Mouse (Mus musculus) lung, embryonic 16.5 days (tissue): ENCODE data around the gene Lypd6b. TPM values are rescaled to one million over a fixed set of nuclear protein-coding genes. Genes with fewer than 3 reads are reported as not detected.

ENCODE experiments used
- ATAC-seq: fragments of 200-750 bp; cut with Nextera tagmentation; 2 replicates; pipeline ENCODE4 v1.8.0; 2017; ENCODE audit warnings: low read depth, mild to moderate bottlenecking, moderate library complexity
- H3K27ac ChIP-seq: fragments of 300-500 bp; sonication (generic); 2 replicates; pipeline ENCODE4 v1.5.1; 2014; ENCODE audit warnings: mild to moderate bottlenecking, control low read depth, low read length
- H3K27me3 ChIP-seq: fragments of 300-500 bp; sonication (generic); 2 replicates; pipeline ENCODE4 v1.6.1; 2014; ENCODE audit warnings: low read depth, low read length, mixed read lengths; ENCODE audit not compliant: control insufficient read depth, insufficient read depth
- H3K36me3 ChIP-seq: fragments of 300-500 bp; sonication (generic); 2 replicates; pipeline ENCODE4 v1.6.1; 2014; ENCODE audit warnings: low read length; ENCODE audit not compliant: control insufficient read depth, insufficient read depth
- H3K4me1 ChIP-seq: fragments of 300-500 bp; sonication (generic); replicated peaks from 2 replicates; pipeline ENCODE4 v1.6.1; 2014; ENCODE audit warnings: low read length, mixed read lengths; ENCODE audit not compliant: control insufficient read depth, insufficient read depth
- H3K4me2 ChIP-seq: fragments of 300-500 bp; sonication (generic); 2 replicates; pipeline ENCODE4 v1.6.1; 2014; ENCODE audit warnings: low read depth, low read length, control low read depth
- H3K4me3 ChIP-seq: fragments of 300-500 bp; sonication (generic); 2 replicates; pipeline ENCODE4 v1.5.1; 2014; ENCODE audit warnings: mild to moderate bottlenecking, low read length, control low read depth
- H3K9ac ChIP-seq: fragments of 300-500 bp; sonication (generic); 2 replicates; pipeline ENCODE4 v1.6.1; 2014; ENCODE audit warnings: low read length, control low read depth
- H3K9me3 ChIP-seq: fragments of 300-500 bp; sonication (generic); 2 replicates; pipeline ENCODE4 v1.6.1; 2016; ENCODE audit warnings: low read length; ENCODE audit not compliant: control insufficient read depth
- WGBS: fragments of 180-500 bp; shearing (Covaris S2); extraction: QIAGEN DNeasy Blood & Tissue Kit; methylation state at CpG from one replicate; pipeline ENCODE4 v1.1.7; 2014; 5-methylcytosine and 5-hydroxymethylcytosine counted together
- polyA plus RNA-seq: library from polyadenylated mRNA; unstranded; fragments of >200 nt; fragmentation: Nextera tagmentation; extraction: Ambion mirVana; gene quantifications from 2 replicates; pipeline ENCODE4 v1.2.1, GENCODE M21; 2015

The Lypd6b gene
- polyA plus RNA-seq, 1 experiment from 2014 or later: 2.2 TPM

GRCm38 (mm10) chr2:49952632-49953293 is 165.3 kb downstream of the Lypd6b start:
- H3K27ac ChIP-seq: no peak overlapping the region
- no peaks in the 10 kb centered on the region for H3K9me3 ChIP-seq
- H3K36me3 ChIP-seq: no peaks in the 10 kb centered on the region
- no peak for ATAC-seq
- H3K9ac ChIP-seq: no peak overlapping the region
- H3K27me3 ChIP-seq: no peaks in the 10 kb centered on the region
- 55% methylated on average over 6 of the region's 6 CpGs for WGBS
- H3K4me2 ChIP-seq: no peak overlapping the region
- no peaks in the 10 kb centered on the region for H3K4me1 ChIP-seq
- H3K4me3 ChIP-seq: no peak overlapping the region

GRCm38 (mm10) chr2:49957449-49957848 is 170.0 kb downstream of the Lypd6b start:
- H3K27ac ChIP-seq: no peak overlapping the region
- no peaks in the 10 kb centered on the region for H3K27me3 ChIP-seq
- no peaks in the 10 kb centered on the region for H3K4me1 ChIP-seq
- ATAC-seq: no peak
- H3K9ac ChIP-seq: no peak overlapping the region
- H3K9me3 ChIP-seq: no peaks in the 10 kb centered on the region
- H3K4me2 ChIP-seq: no peak overlapping the region
- 47% methylated on average over 2 of the region's 2 CpGs for WGBS
- no peaks in the 10 kb centered on the region for H3K36me3 ChIP-seq
- no peak overlapping the region for H3K4me3 ChIP-seq

GRCm38 (mm10) chr2:49961991-49962390 is 174.5 kb downstream of the Lypd6b start:
- H3K27ac ChIP-seq: no peak overlapping the region
- WGBS: 79% methylated on average over 2 of the region's 2 CpGs
- H3K4me1 ChIP-seq: no peaks in the 10 kb centered on the region
- H3K27me3 ChIP-seq: no peaks in the 10 kb centered on the region
- no peaks in the 10 kb centered on the region for H3K9me3 ChIP-seq
- H3K9ac ChIP-seq: no peak overlapping the region
- no peak overlapping the region for H3K4me3 ChIP-seq
- no peak for ATAC-seq
- H3K4me2 ChIP-seq: no peak overlapping the region
- H3K36me3 ChIP-seq: no peaks in the 10 kb centered on the region

- Histone ChIP-seq H3K36me3 (no peaks in the 10 kb centered on the region), H3K27ac (no peak overlapping the region), H3K9me3 (no peaks in the 10 kb centered on the region), H3K9ac (no peak overlapping the region), H3K4me1 (no peaks in the 10 kb centered on the region), H3K4me3 (no peak overlapping the region), H3K4me2 (no peak overlapping the region), H3K27me3 (no peaks in the 10 kb centered on the region)
- 63% methylated on average over 3 of the region's 3 CpGs for WGBS
- ATAC-seq: no peak
Measured at GRCm38 (mm10) chr2:49964899-49965298, 177.4 kb downstream of the Lypd6b start.

GRCm38 (mm10) chr2:49967748-49968147 is 180.3 kb downstream of the Lypd6b start:
- Histone ChIP-seq H3K9me3 (no peaks in the 10 kb centered on the region), H3K9ac (no peak overlapping the region), H3K4me3 (no peak overlapping the region), H3K27me3 (no peaks in the 10 kb centered on the region), H3K4me1 (no peaks in the 10 kb centered on the region), H3K4me2 (no peak overlapping the region), H3K27ac (no peak overlapping the region), H3K36me3 (no peaks in the 10 kb centered on the region)
- 51% methylated on average over 3 of the region's 3 CpGs for WGBS
- no peak for ATAC-seq

GRCm38 (mm10) chr2:49970990-49971389 is 183.5 kb downstream of the Lypd6b start:
- no peak overlapping the region for H3K27ac ChIP-seq
- H3K4me2 ChIP-seq: no peak overlapping the region
- 92% methylated on average over 3 of the region's 3 CpGs for WGBS
- no peak overlapping the region for H3K4me3 ChIP-seq
- H3K4me1 ChIP-seq: no peaks in the 10 kb centered on the region
- ATAC-seq: no peak
- no peaks in the 10 kb centered on the region for H3K9me3 ChIP-seq
- no peaks in the 10 kb centered on the region for H3K27me3 ChIP-seq
- no peaks in the 10 kb centered on the region for H3K36me3 ChIP-seq
- no peak overlapping the region for H3K9ac ChIP-seq

GRCm38 (mm10) chr2:49978606-49979005 is 191.1 kb downstream of the Lypd6b start:
- Histone ChIP-seq H3K4me1 (no peaks in the 10 kb centered on the region), H3K4me2 (no peak overlapping the region), H3K36me3 (no peaks in the 10 kb centered on the region), H3K9ac (no peak overlapping the region), H3K4me3 (no peak overlapping the region), H3K27ac (no peak overlapping the region), H3K9me3 (no peaks in the 10 kb centered on the region), H3K27me3 (no peaks in the 10 kb centered on the region)
- ATAC-seq: no peak
- 61% methylated on average over 10 of the region's 10 CpGs for WGBS

GRCm38 (mm10) chr2:49979991-49980390 is 192.5 kb downstream of the Lypd6b start:
- Histone ChIP-seq H3K27me3 (no peaks in the 10 kb centered on the region), H3K9ac (no peak overlapping the region), H3K4me1 (no peaks in the 10 kb centered on the region), H3K4me2 (no peak overlapping the region), H3K9me3 (no peaks in the 10 kb centered on the region), H3K4me3 (no peak overlapping the region), H3K27ac (no peak overlapping the region), H3K36me3 (no peaks in the 10 kb centered on the region)
- 87% methylated on average over 3 of the region's 3 CpGs for WGBS
- no peak for ATAC-seq

GRCm38 (mm10) chr2:49983021-49983420 is 195.5 kb downstream of the Lypd6b start:
- 64% methylated on average over 5 of the region's 5 CpGs for WGBS
- Histone ChIP-seq H3K27ac (no peak overlapping the region), H3K36me3 (no peaks in the 10 kb centered on the region), H3K9ac (no peak overlapping the region), H3K9me3 (no peaks in the 10 kb centered on the region), H3K27me3 (no peaks in the 10 kb centered on the region), H3K4me3 (no peak overlapping the region), H3K4me1 (no peaks in the 10 kb centered on the region), H3K4me2 (no peak overlapping the region)
- ATAC-seq: no peak

GRCm38 (mm10) chr2:49984780-49985179 is 197.3 kb downstream of the Lypd6b start:
- H3K27me3 ChIP-seq: no peaks in the 10 kb centered on the region
- WGBS: 34% methylated on average over 3 of the region's 3 CpGs
- no peak overlapping the region for H3K4me3 ChIP-seq
- ATAC-seq: no peak
- H3K36me3 ChIP-seq: no peaks in the 10 kb centered on the region
- H3K9ac ChIP-seq: no peak overlapping the region
- no peaks in the 10 kb centered on the region for H3K4me1 ChIP-seq
- H3K4me2 ChIP-seq: no peak overlapping the region
- no peaks in the 10 kb centered on the region for H3K9me3 ChIP-seq
- no peak overlapping the region for H3K27ac ChIP-seq
